Mouse (Mus musculus): ENCODE data around the gene Cox19. TPM values are rescaled to one million over a fixed set of nuclear protein-coding genes. Genes with fewer than 3 reads are reported as not detected.

Gene Cox19
- polyA plus RNA-seq, 1 experiment from 2014 or later: 91.9 TPM

DNA sequence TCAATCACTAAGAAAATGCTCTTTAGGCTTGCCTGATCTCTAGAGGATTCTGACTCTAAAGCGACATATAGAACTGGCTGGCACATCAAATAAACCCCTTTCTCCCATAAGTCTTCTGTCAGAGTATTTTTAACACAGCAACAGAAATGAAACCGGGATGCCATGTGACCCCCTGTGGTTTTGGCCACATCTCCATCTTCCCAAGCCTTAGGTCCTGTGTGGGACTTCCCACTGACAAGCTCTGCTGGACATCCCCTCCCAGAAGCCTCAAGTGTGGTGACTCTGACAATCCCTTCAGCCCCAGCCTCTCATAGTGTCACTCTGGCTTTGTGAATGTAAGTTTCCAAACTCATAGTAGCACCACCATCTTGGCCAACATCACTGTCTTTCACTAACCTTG, 57.1 kb downstream of the Cox19 start:
- 85% methylated on average over 2 of the region's 2 CpGs for WGBS
- Histone ChIP-seq H3K4me1 (replicated peaks) (no peaks in the 10 kb centered on the region), H3K36me3 (peaks cover 12% of the 10 kb centered on the region; the same call in 1 of the 2 replicates), H3K4me2 (no peak overlapping the region), H3K9ac (no peak overlapping the region), H3K9me3 (no peaks in the 10 kb centered on the region), H3K4me3 (no peak overlapping the region), H3K27me3 (no peaks in the 10 kb centered on the region), H3K27ac (replicated peaks) (no peak overlapping the region)
- ATAC-seq (ENCODE audit: low FRiP score, low read depth): no peak

DNA sequence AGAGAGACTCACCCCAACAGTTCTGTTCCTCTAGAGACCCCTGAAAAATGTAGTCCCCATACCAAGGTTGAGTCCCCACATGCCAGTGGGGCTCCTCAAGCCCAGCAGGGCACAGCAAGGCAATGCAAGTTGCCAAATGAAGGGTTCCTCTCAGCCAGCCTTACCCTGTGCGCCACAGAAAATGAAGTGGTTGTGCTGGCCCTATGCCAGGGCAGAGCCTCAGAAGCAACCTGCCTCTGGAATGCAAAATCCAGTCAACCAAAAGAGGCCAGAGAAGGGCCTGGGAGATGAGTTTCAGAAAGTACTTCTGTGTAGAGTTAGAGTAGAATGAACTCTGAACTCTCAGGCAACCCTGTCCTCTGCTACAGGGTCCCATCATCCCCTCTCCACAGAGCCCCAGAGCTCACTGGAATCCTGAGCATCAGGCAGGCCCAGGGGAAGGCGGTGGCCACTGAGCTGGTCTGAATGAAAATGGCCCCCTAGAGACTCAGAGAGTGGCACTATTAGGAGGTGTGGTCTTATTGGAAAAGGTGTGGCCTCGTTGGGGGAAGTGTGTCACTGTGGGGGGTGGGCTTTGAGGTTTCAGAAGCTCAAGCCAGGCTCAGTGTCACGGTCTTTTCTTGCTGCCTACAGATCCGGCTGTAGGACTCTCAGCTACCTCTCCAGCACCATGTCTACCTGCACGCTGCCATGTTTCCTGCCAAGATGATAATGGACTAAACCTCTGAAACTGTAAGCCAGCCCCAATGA, 59.2 kb downstream of the Cox19 start:
- H3K4me3 ChIP-seq: no peak overlapping the region
- no peaks in the 10 kb centered on the region for H3K9me3 ChIP-seq
- peaks cover 12% of the 10 kb centered on the region; the same call in 1 of the 2 replicates for H3K36me3 ChIP-seq
- ATAC-seq (ENCODE audit: low FRiP score, low read depth): no peak
- no peaks in the 10 kb centered on the region for H3K4me1 ChIP-seq (replicated peaks)
- no peak overlapping the region for H3K9ac ChIP-seq
- WGBS: 66% methylated on average over 6 of the region's 6 CpGs
- no peak overlapping the region for H3K27ac ChIP-seq (replicated peaks)
- no peaks in the 10 kb centered on the region for H3K27me3 ChIP-seq
- no peak overlapping the region for H3K4me2 ChIP-seq

DNA sequence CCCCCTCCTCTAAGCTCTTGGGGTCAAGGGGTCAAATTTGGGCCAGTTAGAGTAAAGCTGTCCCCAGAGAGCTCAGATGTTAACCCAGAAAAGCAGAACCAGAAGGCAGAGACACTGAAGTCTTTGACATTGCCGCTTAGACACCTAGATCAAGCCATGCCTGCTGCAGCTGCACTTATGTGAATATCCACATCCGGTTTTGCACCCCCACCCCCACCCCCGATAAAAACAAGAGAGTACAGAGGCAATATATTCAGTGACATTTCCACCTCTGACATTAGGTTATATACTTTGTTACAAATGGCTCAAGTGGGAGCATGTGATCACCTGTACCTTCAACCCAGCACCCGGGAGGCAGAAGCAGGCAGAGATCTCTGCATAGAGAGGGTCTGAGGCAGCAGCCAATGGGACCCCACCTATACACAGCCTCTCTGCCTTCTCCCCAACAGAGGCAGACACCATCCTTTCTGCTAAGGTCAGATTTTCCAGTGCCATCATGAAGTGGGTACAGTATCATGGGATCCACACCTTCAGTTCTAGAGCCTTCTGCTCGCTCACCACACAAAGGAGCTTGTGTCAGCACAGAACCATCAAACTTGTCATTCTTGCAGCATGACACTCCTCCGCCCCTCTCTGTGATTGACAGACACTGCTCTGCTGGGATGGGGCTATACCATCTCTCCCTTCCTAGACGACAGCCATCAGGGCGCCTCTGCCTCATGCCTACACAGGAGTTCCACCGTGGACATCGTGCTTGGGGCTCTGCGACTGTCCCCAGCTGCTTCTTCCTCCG, 60.6 kb downstream of the Cox19 start:
- ATAC-seq (ENCODE audit: low FRiP score, low read depth): no peak
- Histone ChIP-seq H3K36me3 (peaks cover 12% of the 10 kb centered on the region; the same call in 1 of the 2 replicates), H3K9me3 (no peaks in the 10 kb centered on the region), H3K4me2 (no peak overlapping the region), H3K27ac (replicated peaks) (no peak overlapping the region), H3K9ac (no peak overlapping the region), H3K27me3 (no peaks in the 10 kb centered on the region), H3K4me1 (replicated peaks) (no peaks in the 10 kb centered on the region), H3K4me3 (no peak overlapping the region)
- WGBS: 86% methylated on average over 12 of the region's 12 CpGs

DNA sequence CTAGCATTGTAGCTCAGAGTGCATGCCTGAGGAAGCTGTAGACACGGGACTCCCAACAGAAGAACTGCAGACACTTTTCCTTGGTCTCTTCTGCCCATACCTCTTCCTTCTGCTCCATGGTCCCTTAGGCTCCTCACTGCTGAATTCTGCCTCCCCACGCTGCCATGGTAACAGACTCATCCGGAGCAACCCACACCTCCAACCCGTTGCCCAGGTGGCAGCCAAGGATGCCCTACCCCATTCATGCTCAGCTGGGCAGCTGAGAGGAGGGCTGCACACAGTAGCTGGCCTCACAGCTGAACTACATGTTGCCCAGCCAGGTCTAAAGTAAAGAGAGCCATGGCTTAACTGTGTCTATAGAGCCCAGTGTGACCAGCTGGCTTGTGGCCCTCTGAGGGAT, 62.6 kb downstream of the Cox19 start:
- no peaks in the 10 kb centered on the region for H3K9me3 ChIP-seq
- H3K9ac ChIP-seq: no peak overlapping the region
- H3K36me3 ChIP-seq: 0 out of 2 replicates have a peak, but pooled peaks cover 11% of the 10 kb centered on the region
- no peak overlapping the region for H3K4me3 ChIP-seq
- H3K4me2 ChIP-seq: no peak overlapping the region
- no peak for ATAC-seq (ENCODE audit: low FRiP score, low read depth)
- no peaks in the 10 kb centered on the region for H3K27me3 ChIP-seq
- 71% methylated on average over 4 of the region's 4 CpGs for WGBS
- H3K4me1 ChIP-seq (replicated peaks): no peaks in the 10 kb centered on the region
- H3K27ac ChIP-seq (replicated peaks): no peak overlapping the region

DNA sequence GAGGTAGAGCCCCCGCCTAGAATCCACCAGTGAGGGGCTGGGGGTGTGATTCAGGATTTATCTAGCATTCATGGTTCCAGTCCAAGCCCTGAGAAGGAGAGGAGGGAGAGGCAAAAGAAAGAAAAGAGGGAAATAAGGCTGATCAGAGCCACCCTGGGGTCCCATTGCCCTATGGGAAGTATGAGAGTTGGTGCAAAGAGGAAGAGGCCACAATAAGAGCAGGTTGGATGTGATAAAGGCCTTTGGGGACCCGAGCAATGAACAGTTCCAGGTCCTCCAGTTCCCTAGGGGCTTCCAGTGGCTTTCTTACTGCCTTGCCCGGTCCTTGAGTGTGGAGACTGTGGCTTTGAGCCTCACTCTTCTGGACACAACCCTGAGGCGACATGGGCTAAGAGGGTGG, 63.4 kb downstream of the Cox19 start:
- H3K9me3 ChIP-seq: no peaks in the 10 kb centered on the region
- H3K36me3 ChIP-seq: 0 out of 2 replicates have a peak, but pooled peaks cover 11% of the 10 kb centered on the region
- ATAC-seq (ENCODE audit: low FRiP score, low read depth): no peak
- H3K4me1 ChIP-seq (replicated peaks): no peaks in the 10 kb centered on the region
- no peak overlapping the region for H3K27ac ChIP-seq (replicated peaks)
- no peak overlapping the region for H3K4me3 ChIP-seq
- 89% methylated on average over 4 of the region's 4 CpGs for WGBS
- H3K27me3 ChIP-seq: no peaks in the 10 kb centered on the region
- H3K4me2 ChIP-seq: no peak overlapping the region
- H3K9ac ChIP-seq: no peak overlapping the region

DNA sequence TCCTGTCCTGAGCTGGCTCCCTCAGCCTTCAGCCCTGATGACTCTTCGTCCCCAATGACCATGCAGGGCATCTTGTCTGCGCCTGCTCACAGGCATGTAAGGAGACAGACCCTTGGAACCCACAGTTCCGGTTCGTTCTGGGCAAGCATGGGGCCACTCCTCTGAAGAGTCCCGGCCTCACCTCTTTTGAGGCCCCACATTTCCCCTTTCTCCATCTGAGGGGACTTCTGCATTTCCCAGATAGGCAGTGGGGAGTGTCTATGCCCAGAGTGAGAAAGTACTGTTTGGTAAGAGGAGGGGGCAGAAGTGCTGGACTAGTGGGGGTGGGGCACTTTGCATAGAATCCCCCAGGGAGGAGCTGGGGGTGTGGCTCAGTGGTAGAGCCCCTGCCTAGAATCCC, 64.1 kb downstream of the Cox19 start:
- no peak overlapping the region for H3K4me3 ChIP-seq
- no peak overlapping the region for H3K4me2 ChIP-seq
- no peaks in the 10 kb centered on the region for H3K27me3 ChIP-seq
- no peak overlapping the region for H3K27ac ChIP-seq (replicated peaks)
- 90% methylated on average over 5 of the region's 5 CpGs for WGBS
- H3K9ac ChIP-seq: no peak overlapping the region
- H3K4me1 ChIP-seq (replicated peaks): no peaks in the 10 kb centered on the region; the same call in 1 of the 2 replicates
- 0 out of 2 replicates have a peak, but pooled peaks cover 10% of the 10 kb centered on the region for H3K36me3 ChIP-seq
- no peak for ATAC-seq (ENCODE audit: low FRiP score, low read depth)
- no peaks in the 10 kb centered on the region for H3K9me3 ChIP-seq

MicroRNAs encoded within 50 kb of the gene (microRNA counts, 519-probe panel; counts per million panel counts)
- microRNA mmu-miR-339-3p (not detected), microRNA mmu-miR-339-5p (not detected)

Small RNA genes within 50 kb of the gene (microRNA-seq; reads per million reads assigned to microRNA genes)
- 321 reads per million, percentile 66 among the genes with 10 or more reads in this experiment for gene Mir339

Other genes with a start within 250 kb of the Cox19 start
- gene Prkar1b, start 201.4 kb downstream of the Cox19 start, polyA plus RNA-seq (2015; fragmentation: Nextera tagmentation; extraction: Ambion mirVana): 284 and 294 TPM in 2 replicates
- gene Dnaaf5, start 201.2 kb downstream of the Cox19 start, polyA plus RNA-seq (2015; fragmentation: Nextera tagmentation; extraction: Ambion mirVana): 3.8 and 6.1 TPM in 2 replicates
- 40.8 and 45.3 TPM in 2 replicates for gene Sun1, start 150.8 kb downstream of the Cox19 start, polyA plus RNA-seq (2015; fragmentation: Nextera tagmentation; extraction: Ambion mirVana)
- gene Get4, start 99.1 kb downstream of the Cox19 start, polyA plus RNA-seq (2015; fragmentation: Nextera tagmentation; extraction: Ambion mirVana): 123 and 126 TPM in 2 replicates
- gene Adap1, start 25.8 kb downstream of the Cox19 start, polyA plus RNA-seq (2015; fragmentation: Nextera tagmentation; extraction: Ambion mirVana): 124 and 132 TPM in 2 replicates
- gene Cyp2w1, start 1.2 kb upstream of the Cox19 start, polyA plus RNA-seq (2015; fragmentation: Nextera tagmentation; extraction: Ambion mirVana): not detected in 2 replicates
- gene Gpr146, start 26.3 kb upstream of the Cox19 start, polyA plus RNA-seq (2015; fragmentation: Nextera tagmentation; extraction: Ambion mirVana): 2.6 and 2.9 TPM in 2 replicates
- gene C130050O18Rik, start 53.9 kb upstream of the Cox19 start, polyA plus RNA-seq (2015; fragmentation: Nextera tagmentation; extraction: Ambion mirVana): 0.22 and 0.43 TPM in 2 replicates
- gene Gper1, start 71.7 kb upstream of the Cox19 start, polyA plus RNA-seq (2015; fragmentation: Nextera tagmentation; extraction: Ambion mirVana): 7.6 and 8.6 TPM in 2 replicates
- gene 3110082I17Rik, start 109.1 kb upstream of the Cox19 start, polyA plus RNA-seq (2015; fragmentation: Nextera tagmentation; extraction: Ambion mirVana): 16.2 and 17.9 TPM in 2 replicates
- 19.7 and 27.1 TPM in 2 replicates for gene Zfand2a, start 133.1 kb upstream of the Cox19 start, polyA plus RNA-seq (2015; fragmentation: Nextera tagmentation; extraction: Ambion mirVana)
- gene Uncx, start 192.1 kb upstream of the Cox19 start, polyA plus RNA-seq (2015; fragmentation: Nextera tagmentation; extraction: Ambion mirVana): 35.9 and 47.3 TPM in 2 replicates